Mouse (Mus musculus) embryo, embryonic 10.5 days (tissue): ENCODE measurements around the gene Fam131a.
A peak's percentile ranks its signal among the peaks of the same experiment; 100 is the strongest.

Experiments used
- DNase-seq: peaks from one replicate; pipeline ENCODE4 v3.0.0-alpha.2; 2015; ENCODE audit warnings: low spot score

Fam131a gene

DNA sequence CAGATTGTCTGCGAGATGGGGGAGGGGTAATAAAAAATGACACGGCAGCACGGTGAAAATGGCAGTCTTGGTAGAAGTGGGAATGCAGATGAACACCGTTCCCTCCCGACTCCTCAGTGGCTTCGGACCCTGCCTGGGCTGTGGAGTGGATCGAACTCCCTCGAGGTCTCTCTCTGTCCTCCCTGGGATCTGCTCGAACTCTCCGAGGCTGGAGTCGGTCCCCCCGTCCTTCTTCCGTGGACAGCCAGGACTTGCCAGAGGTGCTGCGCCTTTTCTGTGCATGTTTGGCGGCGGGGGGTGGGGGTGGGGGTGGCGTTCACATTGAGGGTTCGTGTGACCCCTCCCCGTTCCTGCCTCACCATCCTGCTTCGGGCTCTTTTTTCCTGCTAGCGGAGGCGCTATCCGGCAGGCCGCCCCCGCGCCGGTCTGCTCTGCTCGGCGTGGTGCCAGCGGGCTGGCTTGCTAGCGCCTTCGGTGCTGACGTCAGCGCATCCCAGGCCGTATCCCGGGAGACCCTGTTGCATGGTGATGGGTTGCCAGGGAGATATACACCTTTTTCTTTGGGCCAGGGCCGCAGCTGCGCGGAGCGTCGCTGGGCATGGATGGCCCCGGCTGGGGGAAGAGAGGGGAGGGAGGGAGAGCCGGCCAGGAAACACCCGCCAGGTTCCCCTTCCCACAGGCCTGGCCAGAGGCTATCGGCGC is 2.7 kb downstream of the Fam131a start:
- peak; percentile 88 for DNase-seq

DNA sequence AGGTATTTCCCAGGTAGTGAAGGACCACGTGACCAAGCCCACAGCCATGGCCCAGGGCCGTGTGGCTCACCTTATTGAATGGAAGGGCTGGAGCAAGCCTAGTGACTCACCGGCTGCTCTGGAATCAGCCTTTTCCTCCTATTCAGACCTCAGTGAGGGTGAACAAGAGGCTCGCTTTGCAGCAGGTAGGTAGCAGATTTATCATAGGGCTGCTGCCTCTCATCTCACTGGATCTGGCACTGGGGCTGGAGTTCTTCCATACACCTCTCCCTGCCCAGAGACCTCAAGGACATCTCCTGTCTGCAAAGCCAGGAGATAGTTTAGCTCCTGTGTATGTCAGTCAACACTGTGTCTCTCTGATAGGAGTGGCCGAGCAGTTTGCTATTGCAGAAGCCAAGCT is 6.2 kb downstream of the Fam131a start:
- DNase-seq: no peak

DNA sequence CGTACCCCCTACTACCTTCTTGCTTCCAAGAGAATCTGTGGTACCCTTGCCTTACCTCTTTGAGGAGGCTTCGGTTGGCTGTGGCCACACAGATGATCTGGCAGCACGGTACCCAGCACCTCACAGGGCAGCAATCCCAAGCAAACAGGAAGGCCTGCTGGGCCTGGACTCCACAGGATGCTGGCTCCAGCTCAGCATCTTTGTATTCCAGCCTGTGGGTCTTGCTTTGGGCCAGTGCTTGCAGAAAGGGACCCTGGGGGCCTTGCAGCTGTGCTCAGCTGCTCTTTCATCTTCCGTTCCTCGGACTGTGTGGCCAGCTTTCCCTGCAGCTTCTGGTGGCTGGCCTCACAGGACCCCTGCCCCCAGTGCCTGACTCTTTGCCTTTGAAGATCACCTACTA is 7.0 kb downstream of the Fam131a start:
- DNase-seq: peak; percentile 17

DNA sequence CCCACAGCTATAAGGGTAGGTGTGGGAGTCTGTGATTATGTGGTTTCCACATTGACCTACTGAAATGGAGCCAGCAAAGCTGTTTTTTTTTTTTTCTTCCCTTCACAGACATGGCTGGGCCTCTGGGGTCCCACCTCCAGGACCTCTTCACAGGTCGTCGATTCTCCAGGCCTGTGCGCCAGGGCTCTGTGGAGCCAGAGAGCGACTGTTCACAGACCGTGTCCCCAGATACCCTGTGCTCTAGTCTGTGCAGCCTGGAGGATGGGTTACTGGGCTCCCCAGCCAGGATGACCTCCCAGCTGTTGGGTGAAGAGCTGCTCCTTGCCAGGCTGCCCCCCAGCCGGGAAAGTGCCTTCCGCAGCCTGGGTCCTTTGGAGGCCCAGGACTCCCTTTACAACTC is 8.3 kb downstream of the Fam131a start:
- DNase-seq: peak; percentile 4

DNA sequence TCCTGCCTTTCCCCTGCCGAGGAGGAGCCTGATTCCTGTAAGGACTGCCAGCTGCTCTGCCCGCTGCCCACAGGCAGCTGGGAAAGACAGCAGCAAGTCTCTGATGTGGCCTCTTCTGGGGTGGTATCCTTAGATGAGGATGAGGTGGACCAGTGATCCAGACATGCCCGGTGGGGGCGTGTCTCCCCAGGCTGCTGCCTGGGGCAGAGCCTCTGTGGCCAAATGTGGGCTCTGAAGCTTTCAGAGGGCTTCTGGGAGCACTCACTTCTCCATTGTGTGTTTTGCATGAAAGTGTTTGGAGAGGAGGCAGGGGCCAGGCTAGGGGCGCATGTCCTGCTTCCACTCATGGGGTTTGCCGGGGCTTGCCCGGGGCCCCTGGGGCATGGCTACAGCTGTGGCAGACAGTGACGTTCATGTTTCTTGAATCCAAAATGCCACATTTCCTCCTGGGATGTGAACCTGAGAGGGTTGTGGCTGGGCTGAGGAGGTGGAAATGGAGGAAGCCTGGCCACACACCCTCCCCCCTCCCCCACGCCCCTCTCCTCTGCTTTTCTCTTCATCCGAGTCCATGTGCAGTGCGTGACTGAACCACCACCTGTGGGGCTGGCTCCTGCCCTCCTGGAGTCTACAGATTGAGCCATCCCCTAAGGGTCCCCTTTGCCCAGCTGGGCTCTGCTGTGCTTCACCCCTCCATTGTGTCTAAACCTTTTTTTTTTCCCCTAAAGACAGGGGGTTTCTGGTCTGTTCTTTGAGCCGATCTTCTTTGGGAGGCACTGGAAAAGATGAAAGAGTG is 8.9 kb downstream of the Fam131a start:
- peak; percentile 29 for DNase-seq

DNA sequence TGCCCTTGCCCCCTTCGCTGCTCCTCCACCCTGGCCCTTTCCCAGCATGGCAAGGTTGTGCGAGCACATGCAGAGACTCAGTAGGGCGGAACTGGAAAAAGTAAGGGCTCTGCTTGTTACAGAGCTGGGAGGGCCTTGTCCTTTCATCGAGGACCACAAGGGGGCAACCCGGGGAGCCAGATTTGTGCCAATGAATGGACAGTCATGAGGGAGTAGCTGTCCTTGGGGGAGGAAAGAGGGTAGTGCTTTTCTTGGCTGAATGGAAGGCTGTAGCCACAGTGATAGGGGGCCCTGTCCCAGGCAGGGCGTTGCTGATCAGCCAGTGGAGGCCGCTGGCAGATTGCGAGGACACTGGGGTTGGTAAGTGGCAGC is 9.5 kb downstream of the Fam131a start:
- DNase-seq: peak; percentile 88

DNA sequence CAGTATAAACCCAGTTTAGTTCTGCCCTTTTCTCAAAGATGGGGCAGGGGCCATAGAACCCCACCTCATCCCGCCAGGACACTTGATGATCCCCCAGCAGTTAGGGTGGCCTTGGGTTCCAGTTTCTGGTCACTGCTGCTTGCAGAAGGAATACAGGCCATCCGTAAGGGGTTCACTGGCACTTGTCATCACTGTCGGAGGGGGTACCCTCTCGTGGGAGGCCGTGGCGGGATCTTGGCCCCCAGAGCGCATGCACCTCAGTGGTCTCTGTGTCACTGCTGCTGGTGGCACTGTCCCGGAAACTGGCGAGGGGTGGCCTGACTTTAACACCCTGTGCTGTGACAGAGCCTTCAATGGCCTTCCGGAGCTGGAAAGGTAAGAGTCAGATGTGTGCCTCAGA is 10.0 kb downstream of the Fam131a start:
- no peak for DNase-seq

DNA sequence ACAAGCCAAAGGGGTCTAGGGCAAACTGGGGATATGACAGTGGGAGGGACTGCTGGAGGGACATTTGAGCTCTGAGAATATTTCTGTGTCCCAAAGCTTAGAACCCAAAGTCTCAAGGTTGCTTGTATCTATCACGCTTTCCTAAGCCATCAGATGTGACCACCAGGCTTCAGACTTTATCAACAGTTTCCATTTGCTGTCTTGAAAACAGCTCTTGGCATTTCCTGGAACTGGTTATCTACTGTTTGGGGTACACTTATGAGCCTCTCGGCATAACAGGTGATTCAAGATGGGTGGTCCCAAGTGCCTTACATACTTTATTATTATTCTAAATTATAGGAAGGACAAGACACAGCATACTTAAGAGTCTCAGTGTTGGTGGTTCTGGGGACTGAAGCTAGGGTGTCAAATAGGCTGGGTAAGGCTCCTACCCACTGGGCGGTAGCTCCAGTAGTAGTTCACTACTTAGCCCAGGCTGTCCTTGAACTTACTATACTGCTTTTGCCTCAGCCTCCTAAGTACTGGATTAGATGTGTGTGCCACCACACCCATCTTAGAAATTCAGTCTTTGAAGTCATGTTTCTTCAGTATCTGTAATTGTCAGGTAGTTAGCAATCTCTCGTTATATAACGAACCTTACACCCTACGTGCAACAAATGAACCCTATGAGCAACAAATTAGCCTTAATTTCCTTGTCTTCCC is 10.8 kb downstream of the Fam131a start:
- no peak for DNase-seq

DNA sequence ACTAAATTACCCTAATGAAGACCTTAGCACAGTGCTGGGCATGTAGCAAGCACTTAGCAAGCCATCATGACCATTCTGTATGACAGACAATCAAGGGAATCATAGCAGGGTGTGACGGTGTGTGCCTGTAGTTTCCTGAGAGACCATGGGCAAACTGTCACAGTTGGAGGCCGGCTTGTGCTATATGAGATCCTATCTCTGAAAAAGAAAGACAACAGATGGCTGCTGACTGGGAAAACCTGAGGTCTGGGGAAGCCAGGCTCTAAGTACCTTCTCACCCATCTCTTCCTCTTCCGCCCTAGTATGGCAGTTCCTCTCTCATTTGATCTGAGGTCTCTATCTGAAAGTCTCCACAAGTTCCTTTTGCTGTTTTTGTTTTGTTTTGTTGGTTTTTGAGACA is 12.7 kb downstream of the Fam131a start:
- no peak for DNase-seq

DNA sequence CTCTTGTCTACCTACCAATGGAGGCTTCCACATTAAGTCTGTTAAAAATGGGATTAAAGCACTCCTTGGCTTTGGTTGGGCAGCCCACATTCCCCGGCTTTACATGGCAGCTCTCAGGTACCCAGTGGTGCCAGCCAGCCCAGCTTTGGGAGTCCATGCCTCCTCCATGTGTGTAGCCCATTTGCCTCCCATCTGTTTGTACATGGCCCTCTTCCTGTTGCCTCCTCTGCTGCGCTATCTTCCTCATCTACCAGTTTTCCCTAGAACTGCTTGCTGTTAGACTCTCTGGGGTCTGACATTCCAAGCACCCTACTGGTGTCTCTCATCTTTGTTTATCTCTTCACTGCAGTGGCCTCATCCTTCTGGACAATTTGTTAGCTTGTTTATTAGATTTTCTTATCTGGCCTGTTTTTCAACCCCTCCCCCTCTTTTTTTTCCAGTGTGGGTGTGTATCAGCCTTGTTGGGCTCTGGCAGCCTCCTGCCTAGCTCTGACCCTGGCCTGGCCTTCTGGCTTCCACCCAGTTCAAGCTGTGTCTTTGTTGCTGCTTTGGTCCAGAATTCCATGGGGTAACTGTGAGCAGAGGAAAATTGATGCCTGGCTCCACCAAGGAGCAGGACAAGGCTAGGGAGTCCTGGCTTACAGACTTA is 13.5 kb downstream of the Fam131a start:
- DNase-seq: no peak

DNA sequence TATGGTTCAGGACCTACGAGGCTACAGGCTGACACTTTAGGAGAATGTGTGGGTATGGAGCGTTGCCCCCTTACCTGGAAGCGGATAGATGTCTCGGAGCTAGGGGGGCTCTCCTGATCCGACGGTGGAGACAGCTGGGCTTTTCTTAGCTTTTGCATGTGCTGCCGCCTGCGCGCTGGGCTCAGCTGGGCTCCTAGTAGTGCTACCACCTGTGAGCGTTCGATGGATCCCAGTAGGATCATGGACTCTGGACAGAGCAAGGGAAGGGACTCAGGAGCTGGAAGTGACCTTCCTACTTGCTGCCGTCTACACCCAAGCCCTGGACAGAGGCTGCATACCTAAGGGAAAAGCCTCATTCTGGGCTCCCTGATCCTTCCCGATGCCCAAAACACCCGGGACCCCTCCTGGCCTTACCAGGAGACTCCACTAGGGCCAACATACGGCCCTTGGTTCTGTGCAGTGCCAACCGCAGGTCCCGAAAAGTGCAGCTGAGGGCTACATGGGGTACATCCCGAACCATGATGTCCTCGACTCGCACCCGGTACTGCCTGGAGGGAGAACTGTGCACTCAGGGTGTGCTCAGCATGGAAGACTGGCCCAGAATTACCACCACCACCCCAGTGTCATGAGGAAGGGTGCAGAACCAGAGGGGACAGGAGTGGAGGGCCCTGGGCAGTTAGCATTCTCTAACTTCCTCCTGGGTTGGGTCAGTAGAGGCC is 15.3 kb downstream of the Fam131a start:
- no peak for DNase-seq

DNA sequence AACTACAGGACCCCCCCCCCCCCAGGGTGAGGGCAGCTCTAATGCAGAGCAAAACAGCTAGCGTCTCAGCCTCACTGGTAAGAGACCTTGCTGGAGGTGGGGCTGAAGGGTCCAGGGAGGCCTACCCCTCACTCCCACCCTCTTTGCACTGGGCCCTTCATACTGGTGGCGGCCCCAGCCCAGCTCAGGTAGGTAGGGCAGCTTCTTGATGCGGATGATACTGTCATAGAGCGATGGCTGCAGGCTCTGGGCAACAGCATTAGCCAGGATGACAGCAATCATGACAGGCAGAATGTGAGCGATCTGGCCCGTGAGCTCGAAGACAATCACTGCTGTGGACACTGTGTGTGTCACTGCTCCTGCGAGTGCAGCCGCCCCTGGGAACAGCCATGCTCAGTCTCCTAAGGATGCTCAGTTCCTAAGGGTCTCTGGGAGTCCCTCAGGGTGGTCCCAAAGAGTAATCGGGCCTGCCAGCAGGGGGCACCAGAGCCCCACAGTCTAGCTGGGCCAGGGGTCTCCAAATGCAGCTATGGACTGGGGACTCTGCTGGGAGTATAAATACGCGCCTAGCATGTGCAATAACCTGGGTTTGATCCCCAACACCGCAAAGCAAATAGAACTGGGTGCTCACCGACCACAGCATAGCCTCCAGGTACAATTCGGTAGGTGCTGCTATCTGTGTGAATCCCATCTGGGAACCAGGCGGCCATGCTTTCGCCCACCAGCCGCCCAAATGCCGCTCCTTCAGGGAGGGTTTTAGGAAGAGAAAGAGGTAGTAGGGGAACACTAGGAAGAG is 16.1 kb downstream of the Fam131a start:
- DNase-seq: peak; percentile 81

DNA sequence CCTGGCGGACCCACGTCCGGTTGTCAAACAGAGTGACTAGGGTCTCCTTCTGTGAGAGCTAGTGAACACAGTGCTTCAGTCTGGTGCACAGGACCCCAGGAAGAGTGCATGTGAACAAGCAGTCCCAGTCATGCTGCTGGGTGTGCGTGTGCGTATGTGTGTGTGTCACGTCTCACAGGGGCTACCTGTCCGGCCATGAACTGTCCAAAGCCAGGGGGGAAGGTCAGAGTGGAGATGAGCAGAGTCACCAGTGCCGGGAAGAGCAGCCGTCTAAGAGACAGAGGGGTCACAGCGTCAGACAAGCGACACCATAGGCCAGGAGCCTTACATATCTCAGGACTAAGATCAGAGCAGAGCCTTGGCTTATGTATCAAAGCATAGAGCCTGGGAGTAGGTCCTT is 17.3 kb downstream of the Fam131a start:
- DNase-seq: no peak

DNA sequence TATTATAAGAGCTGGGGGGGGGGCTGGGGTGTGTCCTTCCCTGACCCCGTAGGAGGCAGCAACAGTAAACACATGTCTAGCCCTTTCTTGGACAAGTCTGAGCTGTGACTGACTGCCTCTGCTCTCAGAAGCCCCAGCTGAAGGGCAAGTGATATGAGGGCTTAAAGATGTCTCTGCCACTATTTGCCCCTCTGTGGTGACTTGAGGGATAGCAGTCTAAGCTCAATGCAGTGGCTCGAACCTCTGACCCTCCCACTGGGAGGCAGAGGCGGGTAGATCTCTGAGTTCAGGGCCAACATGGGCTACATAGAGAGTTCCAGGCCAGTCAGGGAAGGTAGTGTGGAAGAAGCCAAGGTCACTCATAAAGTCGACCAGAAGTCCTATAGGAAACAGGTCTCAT is 17.8 kb downstream of the Fam131a start:
- no peak for DNase-seq

DNA sequence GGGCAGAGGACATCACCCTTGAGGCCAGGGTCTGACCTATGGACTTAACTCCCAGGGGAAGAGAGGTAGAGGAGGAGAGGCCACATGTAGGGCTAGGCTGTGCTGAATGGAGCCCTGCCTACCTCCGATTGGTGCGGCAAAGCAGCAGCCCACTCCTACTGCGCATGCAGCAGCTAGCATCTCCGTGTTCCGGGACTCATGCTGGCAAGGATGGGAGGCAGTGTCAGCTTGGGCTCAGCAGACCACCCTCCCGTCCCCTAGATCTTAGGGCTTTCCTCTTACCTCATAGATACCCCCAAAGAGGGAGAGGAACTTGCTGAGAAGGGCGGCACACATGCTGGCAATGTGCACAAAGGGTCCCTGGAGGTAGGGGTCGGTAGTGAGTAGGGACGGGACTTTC is 19.1 kb downstream of the Fam131a start:
- DNase-seq: no peak

DNA sequence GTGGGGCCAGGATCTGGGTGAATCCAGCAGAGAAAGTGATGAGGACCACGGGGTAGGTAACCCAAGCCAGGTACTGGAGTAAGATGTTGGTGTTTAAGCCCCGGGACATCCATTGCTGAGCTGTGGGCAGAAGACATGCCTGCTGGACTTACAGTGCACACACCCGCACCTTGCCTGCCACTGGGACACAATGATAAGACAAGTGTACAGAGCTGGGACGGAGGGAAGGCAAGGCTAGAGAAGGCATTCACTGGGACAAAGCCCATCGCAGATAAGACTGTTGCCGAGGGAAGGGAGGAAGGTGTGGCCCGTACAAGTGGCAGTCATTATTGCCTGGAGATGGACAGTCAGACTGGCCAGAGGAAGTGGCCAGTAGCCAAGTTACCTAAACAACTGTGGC is 19.8 kb downstream of the Fam131a start:
- DNase-seq: no peak

DNA sequence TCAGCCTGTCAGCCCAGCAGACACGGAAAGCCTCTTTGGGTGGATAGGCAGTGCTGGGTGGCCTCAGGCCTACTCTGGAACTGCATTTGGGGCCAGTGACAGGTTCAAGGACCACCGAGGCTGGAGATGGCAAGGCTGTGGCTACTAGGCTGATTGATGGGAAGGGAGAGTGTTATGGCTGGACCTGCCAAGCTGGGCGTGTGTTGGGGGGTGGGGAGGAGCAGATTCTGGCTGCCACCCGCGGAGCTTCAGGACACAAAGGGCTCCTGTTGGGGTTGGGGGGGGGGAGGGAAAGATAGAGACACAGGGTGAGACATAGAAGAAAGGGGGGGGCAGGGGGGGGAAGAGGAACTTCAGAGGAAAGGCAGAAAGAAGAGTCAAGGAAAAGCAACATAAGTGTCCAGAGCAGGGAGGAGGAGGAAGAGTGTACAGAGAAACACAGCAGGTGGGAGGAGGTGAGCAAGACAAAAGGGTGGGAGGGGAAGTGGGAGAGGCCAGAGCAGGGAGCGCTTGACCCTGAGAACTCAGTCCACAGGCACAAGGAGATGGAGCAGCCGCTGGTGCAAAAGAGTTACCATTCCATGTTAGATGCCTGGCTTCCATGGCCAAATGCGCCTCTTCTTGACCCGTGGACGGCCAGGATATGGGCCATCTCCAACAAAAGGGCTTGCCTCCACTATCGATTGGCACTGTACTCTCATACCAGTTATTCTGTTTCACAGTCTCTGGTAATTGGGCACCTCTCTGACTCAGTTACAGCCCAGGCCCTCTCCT is 21.5 kb downstream of the Fam131a start:
- DNase-seq: no peak

DNA sequence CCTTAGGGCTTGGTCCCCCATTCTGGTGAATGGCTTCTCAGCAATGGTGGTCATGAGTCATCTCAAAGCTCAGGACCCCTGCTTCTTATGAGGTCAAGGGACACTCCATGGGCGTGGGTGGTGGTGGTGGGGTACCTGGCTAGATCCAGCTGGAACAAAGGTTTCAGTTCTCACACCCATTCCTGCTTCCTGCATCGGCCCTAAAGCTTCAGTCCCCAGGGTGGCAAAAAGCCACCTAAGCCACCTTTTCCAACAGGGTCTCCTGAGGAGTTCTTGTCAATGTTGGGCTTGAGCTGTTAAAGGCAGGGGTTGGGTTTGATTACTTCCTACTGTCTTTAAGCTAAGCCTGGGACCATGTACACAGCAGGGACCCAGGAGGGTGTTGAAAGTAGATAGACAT is 22.1 kb downstream of the Fam131a start:
- DNase-seq: no peak

DNA sequence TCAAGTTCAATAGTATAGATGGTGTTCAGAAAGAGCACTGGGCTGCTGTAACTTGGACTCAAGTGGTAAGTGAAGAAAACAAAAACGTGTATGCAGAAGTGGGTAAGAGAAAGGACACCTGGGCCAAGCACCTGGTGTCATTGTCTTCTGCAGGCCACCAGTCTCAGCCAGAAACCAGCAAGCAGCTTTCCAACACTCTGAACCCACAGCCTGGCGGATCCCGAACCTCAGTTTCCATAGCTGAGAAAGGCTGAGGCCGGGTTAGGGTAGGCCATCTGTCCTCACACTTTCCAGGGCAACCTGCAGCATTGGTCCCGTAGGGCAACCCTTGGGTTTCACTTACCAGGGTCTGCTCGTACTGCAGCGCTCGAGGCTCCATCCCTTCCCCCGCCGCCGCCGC is 22.5 kb downstream of the Fam131a start:
- no peak for DNase-seq
